Mouse (Mus musculus): ENCODE results near the gene Actn1. TPM values are rescaled to one million over a fixed set of nuclear protein-coding genes. Genes with fewer than 3 reads are reported as not detected.

Actn1 gene
- polyA plus RNA-seq, 1 experiment from 2014 or later, result 10.3 TPM

- H3K9me3 ChIP-seq (ENCODE audit: control insufficient read depth, low read length), result no peaks in the 10 kb centered on the region
- no peak for ATAC-seq (ENCODE audit: low read depth)
- no peak overlapping the region for H3K4me2 ChIP-seq (ENCODE audit: low read depth, low read length)
- no peaks in the 10 kb centered on the region for H3K27me3 ChIP-seq (ENCODE audit: control insufficient read depth, insufficient read depth, low read length)
- no peak overlapping the region for H3K27ac ChIP-seq (ENCODE audit: low read depth, low read length)
- H3K4me3 ChIP-seq (ENCODE audit: low read depth, low read length), result no peak overlapping the region
- no peak overlapping the region for H3K9ac ChIP-seq (replicated peaks; ENCODE audit: low read depth, low read length)
- WGBS, result 73% methylated on average over 4 of the region's 4 CpGs
- no peaks in the 10 kb centered on the region for H3K36me3 ChIP-seq (ENCODE audit: control insufficient read depth, insufficient read depth, low read length)
- H3K4me1 ChIP-seq (ENCODE audit: control insufficient read depth, insufficient read depth, low read length), result no peaks in the 10 kb centered on the region
Measured at GRCm38 (mm10) chr12:80213263-80213662, 46.9 kb downstream of the Actn1 start.

- ATAC-seq (ENCODE audit: low read depth), result no peak
- H3K27me3 ChIP-seq (ENCODE audit: control insufficient read depth, insufficient read depth, low read length), result no peaks in the 10 kb centered on the region
- 32% methylated on average over 4 of the region's 4 CpGs for WGBS
Measured at GRCm38 (mm10) chr12:80210791-80211612, 49.2 kb downstream of the Actn1 start.

GRCm38 (mm10) chr12:80209914-80210313, 50.3 kb downstream of the Actn1 start:
- H3K4me2 ChIP-seq (ENCODE audit: low read depth, low read length), result no peak overlapping the region
- H3K4me1 ChIP-seq (ENCODE audit: control insufficient read depth, insufficient read depth, low read length), result no peaks in the 10 kb centered on the region
- H3K4me3 ChIP-seq (ENCODE audit: low read depth, low read length), result no peak overlapping the region
- no peak overlapping the region for H3K9ac ChIP-seq (replicated peaks; ENCODE audit: low read depth, low read length)
- no peaks in the 10 kb centered on the region for H3K36me3 ChIP-seq (ENCODE audit: control insufficient read depth, insufficient read depth, low read length)
- H3K27ac ChIP-seq (ENCODE audit: low read depth, low read length), result no peak overlapping the region
- no peaks in the 10 kb centered on the region for H3K9me3 ChIP-seq (ENCODE audit: control insufficient read depth, low read length)
- H3K27me3 ChIP-seq (ENCODE audit: control insufficient read depth, insufficient read depth, low read length), result no peaks in the 10 kb centered on the region
- 85% methylated on average over 4 of the region's 4 CpGs for WGBS
- no peak for ATAC-seq (ENCODE audit: low read depth)

More at GRCm38 (mm10) chr12:80210791-80211612, 49.2 kb downstream of the Actn1 start:
- Histone ChIP-seq H3K36me3 (ENCODE audit: control insufficient read depth, insufficient read depth, low read length) (no peaks in the 10 kb centered on the region), H3K27ac (ENCODE audit: low read depth, low read length) (no peak overlapping the region), H3K9me3 (ENCODE audit: control insufficient read depth, low read length) (no peaks in the 10 kb centered on the region), H3K4me1 (ENCODE audit: control insufficient read depth, insufficient read depth, low read length) (no peaks in the 10 kb centered on the region), H3K9ac (replicated peaks; ENCODE audit: low read depth, low read length) (no peak overlapping the region), H3K4me2 (ENCODE audit: low read depth, low read length) (no peak overlapping the region), H3K4me3 (ENCODE audit: low read depth, low read length) (no peak overlapping the region)

- H3K4me1 ChIP-seq (ENCODE audit: control insufficient read depth, insufficient read depth, low read length), result no peaks in the 10 kb centered on the region
- no peak for ATAC-seq (ENCODE audit: low read depth)
- no peak overlapping the region for H3K27ac ChIP-seq (ENCODE audit: low read depth, low read length)
- no peak overlapping the region for H3K9ac ChIP-seq (replicated peaks; ENCODE audit: low read depth, low read length)
- no peaks in the 10 kb centered on the region for H3K9me3 ChIP-seq (ENCODE audit: control insufficient read depth, low read length)
- 57% methylated on average over 19 of the region's 19 CpGs for WGBS
- no peaks in the 10 kb centered on the region for H3K27me3 ChIP-seq (ENCODE audit: control insufficient read depth, insufficient read depth, low read length)
- H3K4me3 ChIP-seq (ENCODE audit: low read depth, low read length), result no peak overlapping the region
- H3K36me3 ChIP-seq (ENCODE audit: control insufficient read depth, insufficient read depth, low read length), result no peaks in the 10 kb centered on the region
- no peak overlapping the region for H3K4me2 ChIP-seq (ENCODE audit: low read depth, low read length)
Measured at GRCm38 (mm10) chr12:80208126-80208820, 51.9 kb downstream of the Actn1 start.

- no peak overlapping the region for H3K27ac ChIP-seq (ENCODE audit: low read depth, low read length)
- no peak overlapping the region for H3K9ac ChIP-seq (replicated peaks; ENCODE audit: low read depth, low read length)
- no peaks in the 10 kb centered on the region for H3K36me3 ChIP-seq (ENCODE audit: control insufficient read depth, insufficient read depth, low read length)
- 76% methylated on average over 4 of the region's 4 CpGs for WGBS
- H3K4me1 ChIP-seq (ENCODE audit: control insufficient read depth, insufficient read depth, low read length), result no peaks in the 10 kb centered on the region
- no peaks in the 10 kb centered on the region for H3K9me3 ChIP-seq (ENCODE audit: control insufficient read depth, low read length)
- ATAC-seq (ENCODE audit: low read depth), result no peak
- no peak overlapping the region for H3K4me2 ChIP-seq (ENCODE audit: low read depth, low read length)
- no peaks in the 10 kb centered on the region for H3K27me3 ChIP-seq (ENCODE audit: control insufficient read depth, insufficient read depth, low read length)
- H3K4me3 ChIP-seq (ENCODE audit: low read depth, low read length), result no peak overlapping the region
Measured at GRCm38 (mm10) chr12:80203284-80203683, 56.9 kb downstream of the Actn1 start.

- Histone ChIP-seq H3K27ac (ENCODE audit: low read depth, low read length) (no peak overlapping the region), H3K9me3 (ENCODE audit: control insufficient read depth, low read length) (no peaks in the 10 kb centered on the region), H3K9ac (replicated peaks; ENCODE audit: low read depth, low read length) (no peak overlapping the region), H3K4me2 (ENCODE audit: low read depth, low read length) (no peak overlapping the region), H3K4me3 (ENCODE audit: low read depth, low read length) (no peak overlapping the region), H3K4me1 (ENCODE audit: control insufficient read depth, insufficient read depth, low read length) (no peaks in the 10 kb centered on the region), H3K36me3 (ENCODE audit: control insufficient read depth, insufficient read depth, low read length) (no peaks in the 10 kb centered on the region), H3K27me3 (ENCODE audit: control insufficient read depth, insufficient read depth, low read length) (no peaks in the 10 kb centered on the region)
- WGBS, result 71% methylated on average over 2 of the region's 2 CpGs
- ATAC-seq (ENCODE audit: low read depth), result no peak
Measured at GRCm38 (mm10) chr12:80199738-80200137, 60.4 kb downstream of the Actn1 start.

- ATAC-seq (ENCODE audit: low read depth), result no peak
- Histone ChIP-seq H3K4me3 (ENCODE audit: low read depth, low read length) (no peak overlapping the region), H3K27me3 (ENCODE audit: control insufficient read depth, insufficient read depth, low read length) (no peaks in the 10 kb centered on the region), H3K4me2 (ENCODE audit: low read depth, low read length) (no peak overlapping the region), H3K36me3 (ENCODE audit: control insufficient read depth, insufficient read depth, low read length) (no peaks in the 10 kb centered on the region), H3K4me1 (ENCODE audit: control insufficient read depth, insufficient read depth, low read length) (no peaks in the 10 kb centered on the region), H3K9ac (replicated peaks; ENCODE audit: low read depth, low read length) (no peak overlapping the region), H3K9me3 (ENCODE audit: control insufficient read depth, low read length) (no peaks in the 10 kb centered on the region), H3K27ac (ENCODE audit: low read depth, low read length) (no peak overlapping the region)
- WGBS, result 36% methylated on average over 3 of the region's 3 CpGs
Measured at GRCm38 (mm10) chr12:80198487-80198886, 61.7 kb downstream of the Actn1 start.

GRCm38 (mm10) chr12:80197343-80197742, 62.8 kb downstream of the Actn1 start:
- Histone ChIP-seq H3K4me1 (ENCODE audit: control insufficient read depth, insufficient read depth, low read length) (no peaks in the 10 kb centered on the region), H3K27ac (ENCODE audit: low read depth, low read length) (no peak overlapping the region), H3K4me3 (ENCODE audit: low read depth, low read length) (no peak overlapping the region), H3K9ac (replicated peaks; ENCODE audit: low read depth, low read length) (no peak overlapping the region), H3K36me3 (ENCODE audit: control insufficient read depth, insufficient read depth, low read length) (no peaks in the 10 kb centered on the region), H3K4me2 (ENCODE audit: low read depth, low read length) (no peak overlapping the region), H3K27me3 (ENCODE audit: control insufficient read depth, insufficient read depth, low read length) (no peaks in the 10 kb centered on the region), H3K9me3 (ENCODE audit: control insufficient read depth, low read length) (no peaks in the 10 kb centered on the region)
- no peak for ATAC-seq (ENCODE audit: low read depth)
- 76% methylated on average over 10 of the region's 10 CpGs for WGBS

- Histone ChIP-seq H3K4me3 (ENCODE audit: low read depth, low read length) (no peak overlapping the region), H3K36me3 (ENCODE audit: control insufficient read depth, insufficient read depth, low read length) (no peaks in the 10 kb centered on the region), H3K27me3 (ENCODE audit: control insufficient read depth, insufficient read depth, low read length) (no peaks in the 10 kb centered on the region), H3K4me1 (ENCODE audit: control insufficient read depth, insufficient read depth, low read length) (no peaks in the 10 kb centered on the region), H3K9me3 (ENCODE audit: control insufficient read depth, low read length) (no peaks in the 10 kb centered on the region), H3K27ac (ENCODE audit: low read depth, low read length) (no peak overlapping the region), H3K4me2 (ENCODE audit: low read depth, low read length) (no peak overlapping the region), H3K9ac (replicated peaks; ENCODE audit: low read depth, low read length) (no peak overlapping the region)
- no peak for ATAC-seq (ENCODE audit: low read depth)
- WGBS, result 83% methylated on average over 5 of the region's 5 CpGs
Measured at GRCm38 (mm10) chr12:80191806-80192205, 68.4 kb downstream of the Actn1 start.
